Mouse (Mus musculus): ENCODE results near the gene Vsnl1. TPM values are rescaled to one million over a fixed set of nuclear protein-coding genes. Genes with fewer than 3 reads are reported as not detected.

The Vsnl1 gene
- polyA plus RNA-seq, 1 experiment from 2014 or later, result 4.5 TPM

DNA sequence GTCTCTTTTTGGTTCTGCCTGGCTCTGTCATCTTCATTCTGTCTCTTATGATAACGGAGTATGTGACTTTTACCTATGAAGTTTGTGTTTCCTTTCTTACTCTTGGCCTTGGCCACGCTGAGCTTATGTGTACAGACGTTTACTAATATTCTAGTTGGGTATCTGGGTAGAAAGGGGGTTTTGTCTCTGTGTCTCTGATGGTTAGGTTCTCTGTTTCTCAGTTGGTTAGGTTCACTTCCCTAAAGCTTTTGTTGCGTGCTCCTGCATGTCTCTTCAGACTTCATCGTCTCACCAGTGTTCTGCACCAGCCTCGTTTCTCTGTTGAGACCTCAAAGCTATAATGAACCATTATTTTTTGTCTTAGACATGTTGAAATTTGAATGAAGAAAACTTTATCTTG is 159.2 kb downstream of the Vsnl1 start:
- Histone ChIP-seq H3K4me1 (ENCODE audit: control insufficient read depth, insufficient read depth, low read length) (no peaks in the 10 kb centered on the region), H3K9me3 (ENCODE audit: control insufficient read depth, low read length) (no peaks in the 10 kb centered on the region), H3K27me3 (ENCODE audit: control insufficient read depth, insufficient read depth, low read length) (no peaks in the 10 kb centered on the region), H3K4me3 (ENCODE audit: low read depth, low read length) (no peak overlapping the region), H3K4me2 (ENCODE audit: low read depth) (no peak overlapping the region), H3K9ac (ENCODE audit: low read length) (no peak overlapping the region), H3K36me3 (ENCODE audit: control insufficient read depth, insufficient read depth, low read length) (peaks cover 7% of the 10 kb centered on the region; the same call in 1 of the 2 replicates), H3K27ac (ENCODE audit: low read depth, low read length) (no peak overlapping the region)
- DNase-seq (ENCODE audit: low spot score), result no peak
- ATAC-seq (ENCODE audit: insufficient read depth, low FRiP score, low TSS enrichment), result no peak
- WGBS, result 95% methylated on average over 6 of the region's 6 CpGs

DNA sequence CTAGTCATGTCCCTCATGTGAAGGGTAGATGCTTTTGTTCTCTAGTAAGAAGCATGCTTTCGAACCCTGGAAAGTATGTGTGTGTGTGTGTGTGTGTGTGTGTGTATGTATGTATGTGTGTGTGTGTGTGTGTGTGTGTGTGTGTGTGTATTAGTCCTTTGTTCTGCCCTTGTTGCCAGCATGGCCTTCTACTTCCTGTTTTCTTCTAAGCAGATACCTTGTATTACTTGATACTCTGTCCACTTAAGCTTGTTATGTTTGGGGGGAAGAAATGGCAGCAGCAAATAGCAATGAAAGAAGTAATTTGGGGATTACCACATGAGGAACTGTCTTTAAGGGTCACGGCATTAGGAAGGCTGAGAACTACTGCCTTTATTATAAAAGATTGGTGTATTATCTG is 159.8 kb downstream of the Vsnl1 start:
- Histone ChIP-seq H3K4me1 (ENCODE audit: control insufficient read depth, insufficient read depth, low read length) (no peaks in the 10 kb centered on the region), H3K4me2 (ENCODE audit: low read depth) (no peak overlapping the region), H3K9ac (ENCODE audit: low read length) (no peak overlapping the region), H3K9me3 (ENCODE audit: control insufficient read depth, low read length) (no peaks in the 10 kb centered on the region), H3K27ac (ENCODE audit: low read depth, low read length) (no peak overlapping the region), H3K27me3 (ENCODE audit: control insufficient read depth, insufficient read depth, low read length) (no peaks in the 10 kb centered on the region), H3K4me3 (ENCODE audit: low read depth, low read length) (no peak overlapping the region), H3K36me3 (ENCODE audit: control insufficient read depth, insufficient read depth, low read length) (peaks cover 5% of the 10 kb centered on the region; the same call in 1 of the 2 replicates)
- DNase-seq (ENCODE audit: low spot score), result no peak
- 91% methylated on average over 2 of the region's 2 CpGs for WGBS
- ATAC-seq (ENCODE audit: insufficient read depth, low FRiP score, low TSS enrichment), result no peak

Small RNA genes within 50 kb of the gene (microRNA-seq; reads per million reads assigned to microRNA genes)
- gene Mir7675, result not detected

Other genes with a start within 250 kb of the Vsnl1 start
- gene Msgn1, start 227.6 kb downstream of the Vsnl1 start, polyA plus RNA-seq (2014; fragmentation: Nextera tagmentation; extraction: Ambion mirVana), result not detected in 2 replicates
- 12.3 and 14.1 TPM in 2 replicates for gene Gen1, start 170.8 kb downstream of the Vsnl1 start, polyA plus RNA-seq (2014; fragmentation: Nextera tagmentation; extraction: Ambion mirVana)
- 104 and 114 TPM in 2 replicates for gene Smc6, start 170.7 kb downstream of the Vsnl1 start, polyA plus RNA-seq (2014; fragmentation: Nextera tagmentation; extraction: Ambion mirVana)
- gene Rad51ap2, start 19.5 kb upstream of the Vsnl1 start, polyA plus RNA-seq (2014; fragmentation: Nextera tagmentation; extraction: Ambion mirVana), result 0.37 and 0.59 TPM in 2 replicates